Mouse (Mus musculus) embryo, embryonic 11.5 days (tissue): ENCODE data around the gene Scarf2.

ENCODE experiments used
- DNase-seq: peaks from one replicate; pipeline ENCODE4 v3.0.0-alpha.2; 2012; ENCODE audit warnings: low read depth, low spot score

Scarf2 gene

DNA sequence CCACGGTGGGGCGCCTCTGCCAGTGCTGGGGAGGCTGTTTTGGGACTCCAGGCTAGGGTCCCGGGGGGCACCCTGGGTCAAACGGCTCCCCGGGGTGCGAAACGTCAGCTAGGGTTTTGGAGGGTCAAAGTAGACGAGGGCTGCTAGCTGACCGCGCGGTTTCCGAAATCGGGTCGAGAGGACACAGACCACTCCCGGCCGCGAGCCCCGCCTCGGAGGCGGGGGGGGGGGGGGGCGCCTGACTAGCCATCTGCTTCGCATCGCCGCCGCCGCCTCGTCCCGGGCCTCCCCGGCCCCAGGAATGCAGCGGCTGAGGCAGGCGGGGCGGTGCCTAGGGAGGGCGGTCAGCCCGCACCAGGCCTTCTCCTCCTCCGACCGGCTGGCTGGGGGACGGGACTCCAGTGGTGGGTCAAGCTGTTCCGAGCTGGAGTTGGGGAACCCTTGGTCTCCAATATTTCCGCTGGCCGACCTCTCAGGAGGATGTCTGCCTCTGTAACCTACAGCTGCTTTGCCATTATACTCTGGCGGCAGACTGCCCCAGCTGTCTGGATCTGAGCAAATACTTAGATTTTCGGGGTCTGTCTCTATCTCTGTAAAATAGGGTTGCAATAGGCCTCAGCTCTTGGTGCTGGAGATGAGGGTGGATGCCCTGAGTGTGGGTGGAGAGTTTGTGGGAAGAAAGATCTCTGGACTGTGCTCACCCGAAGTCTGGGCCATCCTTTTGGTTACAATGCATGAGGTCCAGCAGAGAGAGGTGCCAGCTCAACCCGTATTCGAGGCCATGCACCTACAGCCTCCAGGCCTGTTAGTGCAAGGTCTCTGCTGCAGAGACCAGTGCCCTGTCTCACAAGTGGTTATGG, 1.5 kb downstream of the Scarf2 start:
- DNase-seq = no peak

DNA sequence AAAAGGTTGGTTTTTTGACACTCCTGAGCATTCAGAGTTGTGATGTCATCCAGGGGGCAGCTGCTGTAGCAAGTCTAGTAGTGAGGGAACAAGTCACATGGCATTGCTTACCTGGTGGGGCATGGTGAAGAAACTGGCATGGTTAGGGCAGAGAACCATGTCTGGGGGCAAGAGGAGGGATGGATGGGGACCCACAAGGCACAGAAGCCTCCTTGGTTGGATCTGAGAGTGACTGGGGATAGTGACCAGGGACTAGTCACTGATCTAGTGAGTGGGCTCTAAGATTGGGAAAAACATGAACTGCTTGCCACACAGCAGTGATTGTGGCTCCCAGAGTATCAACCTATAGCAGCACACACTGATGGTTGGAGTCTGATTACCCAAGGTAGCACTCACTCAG, 2.5 kb downstream of the Scarf2 start:
- DNase-seq = no peak

DNA sequence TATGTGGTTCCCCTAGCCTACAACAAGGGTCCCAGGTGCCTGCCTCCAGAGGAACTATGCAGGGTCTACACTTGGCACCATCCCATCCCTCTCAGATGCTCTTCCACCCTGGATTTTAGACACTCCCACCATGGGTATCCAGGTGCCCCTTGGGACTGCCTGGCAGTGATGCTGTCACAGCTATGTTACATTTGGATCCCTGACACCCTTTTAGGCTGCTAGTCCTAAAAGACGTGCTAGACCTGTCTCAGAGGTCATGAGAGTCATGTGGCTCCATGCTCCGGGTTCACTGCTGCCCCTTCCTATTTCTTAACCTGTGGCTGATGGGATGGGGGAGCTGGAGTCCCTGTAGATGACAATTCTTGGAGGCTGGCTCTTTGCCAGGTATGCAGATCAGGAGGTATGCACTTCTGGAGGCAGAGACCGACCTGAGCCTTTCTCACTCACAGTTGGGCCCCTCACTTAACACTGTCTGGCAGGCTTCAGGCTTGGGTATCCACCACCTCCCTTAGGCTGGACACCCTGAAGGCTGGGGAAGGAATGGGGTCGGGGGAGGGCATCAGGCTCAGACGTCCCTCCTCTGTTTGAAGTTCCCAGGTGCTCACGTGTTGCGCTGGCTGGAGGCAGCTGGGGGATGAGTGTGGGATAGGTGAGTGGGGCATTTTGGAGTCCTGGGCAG, 4.8 kb downstream of the Scarf2 start:
- DNase-seq = no peak

GRCm38 (mm10) chr16:17802456-17802838, 5.4 kb downstream of the Scarf2 start:
- no peak for DNase-seq

DNA sequence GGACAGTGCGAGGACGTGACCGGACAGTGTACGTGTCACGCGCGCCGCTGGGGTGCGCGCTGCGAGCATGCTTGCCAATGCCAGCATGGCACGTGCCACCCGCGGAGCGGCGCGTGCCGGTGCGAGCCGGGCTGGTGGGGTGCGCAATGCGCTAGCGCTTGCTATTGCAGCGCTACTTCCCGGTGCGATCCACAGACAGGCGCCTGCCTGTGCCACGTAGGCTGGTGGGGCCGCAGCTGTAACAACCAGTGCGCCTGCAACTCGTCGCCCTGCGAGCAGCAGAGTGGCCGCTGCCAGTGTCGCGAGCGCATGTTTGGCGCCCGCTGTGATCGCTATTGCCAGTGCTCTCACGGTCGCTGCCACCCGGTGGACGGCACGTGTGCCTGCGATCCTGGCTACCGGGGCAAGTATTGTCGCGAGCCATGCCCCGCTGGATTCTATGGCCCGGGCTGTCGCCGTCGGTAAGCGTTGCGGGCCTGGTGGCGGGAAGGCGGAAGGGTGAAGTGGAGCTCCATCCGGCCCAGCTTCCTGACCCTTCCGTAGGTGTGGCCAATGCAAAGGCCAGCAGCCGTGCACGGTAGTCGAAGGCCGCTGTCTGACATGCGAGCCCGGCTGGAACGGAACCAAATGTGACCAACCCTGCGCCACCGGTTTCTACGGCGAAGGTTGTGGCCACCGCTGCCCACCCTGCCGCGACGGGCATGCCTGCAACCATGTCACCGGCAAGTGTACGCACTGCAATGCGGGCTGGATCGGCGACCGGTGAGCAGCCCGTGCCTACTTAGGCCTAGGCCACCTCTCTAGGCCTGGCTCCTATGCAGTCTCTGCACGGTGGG, 6.0 kb downstream of the Scarf2 start:
- no peak for DNase-seq

DNA sequence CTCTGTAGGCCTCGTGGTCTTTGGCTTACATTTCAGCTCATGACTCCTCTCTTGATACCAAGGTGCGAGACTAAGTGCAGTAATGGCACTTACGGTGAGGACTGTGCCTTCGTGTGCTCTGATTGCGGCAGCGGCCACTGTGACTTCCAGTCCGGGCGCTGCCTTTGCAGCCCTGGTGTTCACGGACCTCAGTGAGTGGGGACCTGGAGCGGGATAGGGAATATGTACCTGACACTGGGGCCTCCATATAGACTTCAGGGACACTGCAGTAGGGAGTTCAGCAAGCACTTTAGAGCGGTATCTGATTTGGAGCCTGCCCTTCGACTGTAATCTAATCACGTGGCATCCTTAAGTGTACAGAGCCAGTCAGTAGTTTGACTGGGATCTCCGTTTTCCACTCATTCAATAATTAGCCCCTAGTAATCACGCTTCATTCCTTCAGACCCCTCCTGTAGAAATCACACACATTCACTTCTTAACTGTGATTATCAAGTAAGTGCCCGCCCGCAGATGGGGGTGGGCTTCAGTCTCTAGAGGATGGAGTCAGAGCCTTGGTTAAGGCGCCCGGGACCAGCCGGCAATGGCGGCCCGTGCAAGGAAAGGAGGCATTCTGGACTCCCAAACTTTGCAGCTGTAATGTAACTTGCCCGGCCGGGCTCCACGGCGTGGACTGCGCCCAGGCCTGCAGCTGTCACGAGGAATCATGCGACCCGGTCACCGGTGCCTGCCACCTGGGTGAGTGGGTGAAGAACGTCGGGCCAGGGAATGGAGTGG, 6.8 kb downstream of the Scarf2 start:
- no peak for DNase-seq

- no peak for DNase-seq
Measured at GRCm38 (mm10) chr16:17804449-17804912, 7.4 kb downstream of the Scarf2 start.

DNA sequence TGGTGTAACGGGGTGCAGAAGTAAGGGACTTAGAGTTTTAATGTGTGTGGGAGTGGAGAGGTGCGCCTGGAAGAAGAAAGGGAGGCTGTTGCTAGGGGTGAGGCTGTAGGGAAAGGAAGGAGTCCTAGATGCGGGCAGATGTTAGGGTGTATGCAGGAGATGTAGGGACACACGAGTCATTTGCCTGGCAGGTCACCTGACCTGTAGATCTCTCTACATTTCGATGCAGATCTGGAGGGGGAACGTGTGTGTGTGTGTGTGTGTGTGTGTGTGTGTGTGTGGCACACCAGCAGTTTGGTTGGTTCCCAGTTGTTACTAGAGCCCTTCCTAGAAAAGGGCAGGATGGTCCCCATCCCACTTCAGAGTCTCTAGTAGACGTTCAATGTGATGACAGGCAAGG, 7.9 kb downstream of the Scarf2 start:
- DNase-seq = no peak

- DNase-seq = no peak
Measured at GRCm38 (mm10) chr16:17806581-17807191, 9.6 kb downstream of the Scarf2 start.

DNA sequence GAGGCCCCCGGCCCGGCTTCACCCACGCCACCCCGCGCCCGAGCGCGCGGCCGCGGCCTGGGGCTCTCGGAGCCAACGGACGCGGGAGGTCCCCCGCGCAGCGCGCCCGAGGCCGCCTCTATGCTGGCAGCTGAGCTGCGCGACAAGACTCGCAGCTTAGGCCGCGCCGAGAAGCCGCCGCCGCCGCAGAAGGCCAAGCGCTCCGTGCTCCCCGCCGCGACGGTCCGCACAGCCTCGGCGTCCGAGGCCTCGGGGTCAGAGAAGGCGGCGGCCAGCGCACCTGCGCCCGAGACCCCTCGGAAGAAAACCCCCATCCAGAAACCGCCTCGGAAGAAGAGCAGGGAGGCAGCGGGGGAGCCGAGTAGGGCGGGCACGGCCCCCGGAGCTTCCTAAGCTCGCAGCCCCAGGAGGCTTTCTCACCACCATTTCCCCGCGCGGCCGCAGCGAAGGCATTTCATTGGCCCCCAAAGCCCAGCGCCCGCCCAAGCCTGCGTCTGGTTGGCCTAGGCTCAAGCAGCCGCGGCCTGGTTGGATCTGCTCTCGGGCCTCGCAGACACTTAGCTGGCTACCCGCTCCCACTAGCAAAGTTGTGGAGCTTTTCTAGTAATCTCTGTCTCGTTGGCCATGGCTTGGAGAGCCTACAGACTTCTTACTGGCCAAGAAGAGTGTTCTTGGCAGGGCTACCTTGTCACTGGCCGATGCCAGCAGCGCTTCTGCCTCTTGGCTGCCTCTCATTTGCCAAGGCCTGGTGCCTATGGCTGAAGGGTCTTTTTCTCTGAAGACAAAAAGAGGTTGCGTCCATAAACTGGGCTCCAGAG, 10.3 kb downstream of the Scarf2 start:
- DNase-seq = peak; percentile 84

DNA sequence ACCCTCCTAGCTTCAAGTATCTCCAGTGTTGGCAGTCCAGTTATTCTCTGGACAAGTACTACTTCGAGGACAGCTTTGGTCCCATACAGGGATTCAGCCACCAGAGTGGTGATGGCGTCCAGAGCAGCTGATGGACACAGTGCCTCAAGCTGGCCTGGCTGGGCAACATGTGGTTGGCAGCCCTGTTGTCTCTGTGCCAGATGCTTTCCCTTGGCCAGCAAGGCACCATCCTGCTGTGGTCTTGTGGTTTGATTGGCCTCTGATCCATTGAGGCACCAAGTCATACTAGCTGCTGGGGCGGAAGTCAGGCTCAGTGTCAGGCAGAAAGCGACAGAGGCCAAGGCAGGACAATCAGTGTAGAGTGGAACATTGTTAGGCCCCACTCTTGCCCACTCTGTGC, 12.0 kb downstream of the Scarf2 start:
- no peak for DNase-seq

GRCm38 (mm10) chr16:17809711-17810110, 12.6 kb downstream of the Scarf2 start:
- peak; percentile 78 for DNase-seq

DNA sequence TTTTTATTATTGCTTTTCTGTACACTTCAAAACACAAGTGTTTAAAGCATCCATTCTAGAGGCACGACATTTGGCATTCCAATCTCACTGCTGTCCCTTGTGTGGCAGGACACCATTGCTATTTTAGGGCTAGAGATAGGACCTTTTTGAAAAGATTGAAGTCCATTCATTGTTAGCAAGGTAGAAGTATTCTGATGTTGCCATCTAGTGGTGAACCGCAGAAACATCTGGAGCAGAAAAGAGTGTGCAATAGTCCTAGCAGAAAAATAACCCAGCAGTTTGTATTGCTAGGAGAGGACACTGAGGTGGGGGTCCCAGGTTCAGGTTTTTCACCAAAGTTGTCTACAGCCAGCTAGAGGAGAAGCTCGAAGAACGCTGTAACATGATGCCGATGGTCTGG, 15.0 kb downstream of the Scarf2 start:
- no peak for DNase-seq

- DNase-seq = no peak
Measured at GRCm38 (mm10) chr16:17813173-17813572, 16.1 kb downstream of the Scarf2 start.

- DNase-seq = peak; percentile 71
Measured at GRCm38 (mm10) chr16:17815411-17816402, 18.6 kb downstream of the Scarf2 start.

DNA sequence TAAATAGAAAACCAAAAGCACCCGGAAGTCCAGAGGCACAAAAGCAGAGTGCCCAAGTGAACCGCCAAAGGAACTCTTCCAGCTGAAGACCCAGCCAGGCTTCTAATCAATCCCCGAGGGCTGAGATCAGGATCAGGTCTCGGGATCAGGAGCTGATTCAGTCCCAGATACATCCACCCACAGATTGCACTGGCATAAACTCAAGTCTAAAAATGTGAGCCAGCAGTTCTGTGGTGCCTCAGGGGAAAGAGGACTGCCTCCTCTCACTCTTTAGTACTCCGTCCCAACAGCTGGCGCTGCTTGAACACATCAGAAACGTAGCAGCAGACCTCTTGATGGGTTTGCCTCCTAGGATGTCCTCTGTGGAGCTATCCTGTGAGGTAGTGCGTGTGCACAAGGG, 19.4 kb downstream of the Scarf2 start:
- DNase-seq = no peak

DNA sequence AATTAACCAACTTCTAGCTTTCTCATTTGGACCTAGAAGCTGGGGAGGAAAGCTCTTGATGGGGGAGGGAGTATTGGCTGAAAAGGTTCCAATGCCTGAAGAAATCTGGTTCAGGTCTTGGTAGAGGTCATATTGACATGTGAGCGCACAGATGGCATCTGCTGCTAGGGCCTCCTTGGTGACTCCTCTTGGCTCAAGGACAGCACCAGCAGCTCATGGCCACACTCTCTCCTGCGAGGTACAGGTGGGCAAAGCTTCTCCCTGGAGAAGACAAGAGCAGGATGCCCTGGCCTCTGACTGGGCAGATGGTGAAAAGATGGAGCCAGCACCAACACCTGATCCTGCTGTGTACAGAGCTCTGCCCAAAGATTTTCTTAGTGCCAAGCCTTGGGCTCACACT, 29.4 kb downstream of the Scarf2 start:
- no peak for DNase-seq

DNA sequence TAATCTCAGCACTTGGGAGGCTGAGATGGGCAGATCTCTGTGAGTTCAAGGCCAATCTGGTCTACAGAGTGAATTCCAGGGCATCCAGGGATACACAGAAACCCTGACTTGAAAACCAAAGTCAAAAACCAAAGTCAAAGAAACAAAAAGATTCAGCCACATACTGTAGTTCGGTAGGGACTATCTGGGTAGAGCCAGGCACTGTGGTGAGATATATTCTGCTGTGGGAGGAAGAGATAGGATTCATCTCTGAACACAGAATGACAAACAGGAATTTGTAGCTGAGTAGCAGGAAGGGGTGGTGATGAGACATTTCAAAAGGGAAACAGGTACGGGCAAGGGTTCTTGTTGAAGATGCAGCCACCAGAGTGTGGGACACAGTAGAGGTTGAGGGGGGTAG, 31.1 kb downstream of the Scarf2 start:
- DNase-seq = no peak

- no peak for DNase-seq
Measured at GRCm38 (mm10) chr16:17828867-17829266, 31.8 kb downstream of the Scarf2 start.
